Mouse (Mus musculus) lung, adult 2 months (tissue): ENCODE data around the gene Zfp639.

Source experiments
- CTCF ChIP-seq: fragments of 200-500 bp; IDR thresholded peaks from 2 replicates; pipeline ENCODE4 v1.5.1; 2011; ENCODE audit warnings: mild to moderate bottlenecking, low read length, control low read depth; ENCODE audit not compliant: insufficient read depth
- POLR2A ChIP-seq: fragments of 200-500 bp; IDR thresholded peaks from 2 replicates; pipeline ENCODE4 v1.6.1; 2011; ENCODE audit warnings: low read depth, mild to moderate bottlenecking, control low read depth, low read length, borderline replicate concordance; ENCODE audit errors: extremely low read depth

GRCm38 (mm10) chr3:32538091-32538490 lies 28.0 kb downstream of the Zfp639 start:
- TF ChIP-seq CTCF (no peak), POLR2A (no peak)
